Mouse (Mus musculus) intestine, postnatal 0 days (tissue): ENCODE data around the gene Sox6. TPM values are rescaled to one million over a fixed set of nuclear protein-coding genes. Genes with fewer than 3 reads are reported as not detected.

ENCODE experiments used
- ATAC-seq: fragments of 200-750 bp; cut with Nextera tagmentation; 2 replicates; pipeline ENCODE4 v1.8.0; 2017; ENCODE audit warnings: mild to moderate bottlenecking, moderate TSS enrichment, moderate library complexity
- H3K27ac ChIP-seq: fragments of 300-500 bp; sonication (generic); 2 replicates; pipeline ENCODE4 v1.5.1; 2014; ENCODE audit warnings: mild to moderate bottlenecking, low read depth, low read length, moderate library complexity
- H3K27me3 ChIP-seq: fragments of 300-500 bp; sonication (generic); replicated peaks from 2 replicates; pipeline ENCODE4 v1.6.1; 2014; ENCODE audit warnings: low read length, mixed read lengths; ENCODE audit not compliant: control insufficient read depth, insufficient read depth
- H3K36me3 ChIP-seq: fragments of 300-500 bp; sonication (generic); 2 replicates; pipeline ENCODE4 v1.6.1; 2014; ENCODE audit warnings: mild to moderate bottlenecking, moderate library complexity; ENCODE audit not compliant: control insufficient read depth, insufficient read depth
- H3K4me1 ChIP-seq: fragments of 300-500 bp; sonication (generic); replicated peaks from 2 replicates; pipeline ENCODE4 v1.6.1; 2014; ENCODE audit warnings: antibody characterized with exemption, low read length, mixed read lengths; ENCODE audit not compliant: control insufficient read depth, insufficient read depth
- H3K4me2 ChIP-seq: fragments of 300-500 bp; sonication (generic); replicated peaks from 2 replicates; pipeline ENCODE4 v1.6.1; 2014; ENCODE audit warnings: low read depth, mild to moderate bottlenecking, moderate library complexity
- H3K4me3 ChIP-seq: fragments of 300-500 bp; sonication (generic); 2 replicates; pipeline ENCODE4 v1.5.1; 2014; ENCODE audit warnings: low read depth, low read length
- H3K9ac ChIP-seq: fragments of 300-500 bp; sonication (generic); 2 replicates; pipeline ENCODE4 v1.6.1; 2014; ENCODE audit warnings: mild to moderate bottlenecking, low read depth, low read length
- H3K9me3 ChIP-seq: fragments of 300-500 bp; sonication (generic); 2 replicates; pipeline ENCODE4 v1.6.1; 2016; ENCODE audit warnings: mixed run types; ENCODE audit not compliant: control insufficient read depth
- CTCF ChIP-seq: sonication (generic); IDR thresholded peaks from 2 replicates; pipeline ENCODE4 v1.5.1; 2016; ENCODE audit warnings: low read depth, mild to moderate bottlenecking, control low read depth, antibody characterized with exemption, moderate library complexity
- WGBS: fragments of 180-500 bp; shearing (Covaris S2); extraction: QIAGEN DNeasy Blood & Tissue Kit; methylation state at CpG from one replicate; pipeline ENCODE4 v1.1.7; 2014; 5-methylcytosine and 5-hydroxymethylcytosine counted together
- polyA plus RNA-seq: library from polyadenylated mRNA; unstranded; fragments of >200 nt; fragmentation: Nextera tagmentation; extraction: Ambion mirVana; gene quantifications from 2 replicates; pipeline ENCODE4 v1.2.1, GENCODE M21; 2015

The Sox6 gene
- polyA plus RNA-seq, 1 experiment from 2014 or later = 21.6 TPM

DNA sequence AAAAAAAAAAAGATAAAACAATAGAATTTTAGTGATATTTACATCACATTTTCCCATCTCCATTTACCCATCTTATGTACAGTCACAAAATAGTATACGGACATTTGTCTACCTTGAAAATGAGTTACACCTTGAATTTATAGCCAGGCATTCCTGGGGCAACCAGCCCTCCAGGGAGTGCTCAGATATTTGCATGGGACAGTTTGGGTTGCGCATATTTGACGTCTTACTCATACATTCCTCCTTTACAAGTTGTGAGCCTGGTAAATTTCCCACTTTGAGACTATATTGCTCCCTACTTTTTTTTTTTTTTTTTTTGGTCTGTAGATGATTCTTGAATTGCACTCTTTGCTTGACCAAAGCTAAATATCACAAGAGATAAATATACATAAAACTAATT, 407.9 kb downstream of the Sox6 start:
- no peak for TF ChIP-seq CTCF
- Histone ChIP-seq H3K9ac (no peak overlapping the region), H3K27ac (no peak overlapping the region), H3K4me3 (no peak overlapping the region), H3K36me3 (no peaks in the 10 kb centered on the region), H3K4me1 (peaks cover under 1% of the 10 kb centered on the region; the same call in 1 of the 2 replicates), H3K27me3 (no peaks in the 10 kb centered on the region), H3K4me2 (no peak overlapping the region), H3K9me3 (no peaks in the 10 kb centered on the region)
- 77% methylated on average over 3 of the region's 3 CpGs for WGBS
- ATAC-seq = no peak

GRCm38 (mm10) chr7:115630287-115630686, 408.3 kb downstream of the Sox6 start:
- Histone ChIP-seq H3K27me3 (no peaks in the 10 kb centered on the region), H3K9ac (no peak overlapping the region), H3K4me2 (no peak overlapping the region), H3K27ac (no peak overlapping the region), H3K4me3 (no peak overlapping the region), H3K36me3 (no peaks in the 10 kb centered on the region), H3K4me1 (peaks cover 4% of the 10 kb centered on the region), H3K9me3 (no peaks in the 10 kb centered on the region)
- no peak for ATAC-seq
- WGBS = 65% methylated on average over 4 of the region's 4 CpGs
- TF ChIP-seq CTCF = no peak

GRCm38 (mm10) chr7:115628766-115629165, 409.8 kb downstream of the Sox6 start:
- H3K27me3 ChIP-seq = no peaks in the 10 kb centered on the region
- WGBS = 86% methylated on average over 1 of the region's 1 CpGs
- no peak overlapping the region for H3K27ac ChIP-seq
- no peak overlapping the region for H3K9ac ChIP-seq
- no peak for ATAC-seq
- peaks cover 9% of the 10 kb centered on the region for H3K4me1 ChIP-seq
- no peak overlapping the region for H3K4me3 ChIP-seq
- H3K36me3 ChIP-seq = no peaks in the 10 kb centered on the region
- no peaks in the 10 kb centered on the region for H3K9me3 ChIP-seq
- H3K4me2 ChIP-seq = no peak overlapping the region
- TF ChIP-seq CTCF = no peak

- WGBS = 31% methylated on average over 4 of the region's 4 CpGs
- no peaks in the 10 kb centered on the region for H3K36me3 ChIP-seq
- no peak overlapping the region for H3K4me2 ChIP-seq
- H3K4me1 ChIP-seq = peaks cover 9% of the 10 kb centered on the region
- no peaks in the 10 kb centered on the region for H3K27me3 ChIP-seq
- H3K9me3 ChIP-seq = no peaks in the 10 kb centered on the region
- H3K27ac ChIP-seq = no peak overlapping the region
- ATAC-seq = no peak
- no peak overlapping the region for H3K4me3 ChIP-seq
- H3K9ac ChIP-seq = no peak overlapping the region
- no peak for TF ChIP-seq CTCF
These were observed 412.6 kb downstream of the Sox6 start for GRCm38 (mm10) chr7:115625956-115626355.

DNA sequence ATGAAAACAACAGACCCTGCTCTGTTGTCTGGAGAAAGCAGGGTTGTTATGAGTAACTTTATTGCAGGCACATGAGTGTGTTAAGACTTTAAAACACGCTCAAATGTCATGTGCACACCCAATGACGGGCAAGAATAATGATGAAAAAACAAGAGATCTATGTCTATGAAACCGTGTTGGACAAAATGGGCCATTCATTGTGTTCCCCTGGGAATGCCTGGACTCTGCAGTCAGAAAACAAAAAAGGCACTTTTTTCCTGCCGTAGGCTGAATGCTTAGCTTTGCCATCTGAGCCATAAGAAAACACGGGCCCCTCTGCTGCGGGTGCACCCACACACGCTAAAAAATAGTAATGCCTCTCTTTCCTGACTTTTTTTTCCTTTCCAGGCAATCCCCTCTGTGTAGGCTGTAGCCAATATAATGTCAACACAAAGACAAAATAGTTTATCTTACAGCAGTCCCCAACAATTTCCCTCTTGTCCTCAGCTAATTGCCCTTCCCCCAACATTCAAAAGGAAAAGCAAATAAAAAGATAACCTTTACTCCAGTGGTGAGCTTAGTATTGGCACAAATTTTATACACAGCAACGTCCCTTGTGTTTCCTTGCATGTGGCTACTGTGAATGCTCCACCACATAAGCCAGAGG, 413.6 kb downstream of the Sox6 start:
- H3K27ac ChIP-seq = no peak overlapping the region

DNA sequence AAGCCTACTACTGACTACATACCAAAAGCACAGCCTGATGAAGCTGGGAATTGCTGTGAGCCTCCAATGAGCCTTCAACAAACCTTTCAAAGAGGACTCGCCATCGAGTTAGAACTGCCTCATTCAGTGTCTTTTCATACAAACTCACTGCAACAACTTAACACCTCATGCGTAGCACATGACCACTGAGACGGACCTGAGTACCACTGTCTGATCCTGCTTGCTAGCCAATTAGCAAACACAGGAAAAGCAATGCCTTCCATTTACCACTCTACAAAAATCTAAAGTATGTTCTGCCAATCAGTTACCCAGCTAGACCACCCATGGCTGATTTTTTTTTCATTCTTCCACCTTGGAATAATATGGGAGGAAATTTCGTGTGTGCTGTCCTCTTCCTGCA, 414.1 kb downstream of the Sox6 start:
- no peak for TF ChIP-seq CTCF
- ATAC-seq = no peak
- H3K36me3 ChIP-seq = no peaks in the 10 kb centered on the region
- H3K27ac ChIP-seq = no peak overlapping the region
- WGBS = 62% methylated on average over 5 of the region's 5 CpGs
- no peaks in the 10 kb centered on the region for H3K9me3 ChIP-seq
- H3K4me3 ChIP-seq = no peak overlapping the region
- no peak overlapping the region for H3K9ac ChIP-seq
- H3K4me1 ChIP-seq = peaks cover 9% of the 10 kb centered on the region
- H3K4me2 ChIP-seq = no peak overlapping the region
- no peaks in the 10 kb centered on the region for H3K27me3 ChIP-seq

More for the DNA sequence above, 413.6 kb downstream of the Sox6 start:
- 0 out of 2 replicates have a peak, but pooled peaks have one; percentile 31 for ATAC-seq
- 7% methylated on average over 8 of the region's 8 CpGs for WGBS
- H3K4me2 ChIP-seq = peak overlapping the region; percentile 46; the same call in 1 of the 2 replicates
- TF ChIP-seq CTCF = no peak
- no peaks in the 10 kb centered on the region for H3K36me3 ChIP-seq
- H3K4me1 ChIP-seq = peaks cover 9% of the 10 kb centered on the region
- H3K4me3 ChIP-seq = no peak overlapping the region
- no peaks in the 10 kb centered on the region for H3K27me3 ChIP-seq
- no peaks in the 10 kb centered on the region for H3K9me3 ChIP-seq
- no peak overlapping the region for H3K9ac ChIP-seq
